Mouse (Mus musculus): ENCODE data around the gene Rnd2.

GRCm38 (mm10) chr11:101483804-101484203, 19.0 kb downstream of the Rnd2 start:
- TF ChIP-seq CTCF (IDR thresholded peaks at IDR 0.05; ENCODE audit: control insufficient read depth, insufficient read depth, insufficient read length) (no peak), MYOG (IDR thresholded peaks at IDR 0.05; ENCODE audit: control insufficient read depth, extremely low read depth, insufficient read length) (no peak), CEBPB (IDR thresholded peaks at IDR 0.05; ENCODE audit: low read depth) (no peak), MYOD1 (IDR thresholded peaks at IDR 0.05; ENCODE audit: control insufficient read depth, insufficient read length, low read depth) (no peak)
